Mouse (Mus musculus) forebrain, embryonic 13.5 days (tissue): Measurements from ENCODE around the gene Olfr618. TPM values are rescaled to one million over a fixed set of nuclear protein-coding genes. Genes with fewer than 3 reads are reported as not detected.

Source experiments
- microRNA-seq: library from miRNA; unstranded; fragments of <30 nt; microRNA quantifications from one replicate; pipeline ENCODE4, GENCODE M21; 2016
- polyA plus RNA-seq: library from polyadenylated mRNA; unstranded; fragments of >200 nt; fragmentation: Nextera tagmentation; extraction: Ambion mirVana; gene quantifications from 2 replicates; pipeline ENCODE4 v1.2.1, GENCODE M21; 2015

Olfr618 gene
- polyA plus RNA-seq, 1 experiment from 2014 or later: not detected

Small RNA genes lying within 50 kb of the gene (microRNA-seq; reads per million reads assigned to microRNA genes)
- gene Gm26506: not detected

Other genes with a start within 250 kb of the Olfr618 start
- gene Olfr600, start 240.4 kb upstream of the Olfr618 start, polyA plus RNA-seq: not detected in 2 replicates
- gene Olfr601, start 227.4 kb upstream of the Olfr618 start, polyA plus RNA-seq: not detected in 2 replicates
- not detected in 2 replicates for gene Olfr603, start 203.9 kb upstream of the Olfr618 start, polyA plus RNA-seq
- gene Usp17lc, start 175.0 kb upstream of the Olfr618 start, polyA plus RNA-seq: not detected in 2 replicates
- gene Olfr605, start 144.7 kb upstream of the Olfr618 start, polyA plus RNA-seq: not detected in 2 replicates
- not detected in 2 replicates for gene Olfr606, start 141.1 kb upstream of the Olfr618 start, polyA plus RNA-seq
- not detected in 2 replicates for gene Olfr607, start 126.0 kb upstream of the Olfr618 start, polyA plus RNA-seq
- not detected in 2 replicates for gene Olfr608, start 120.2 kb upstream of the Olfr618 start, polyA plus RNA-seq
- gene Olfr609, start 92.0 kb upstream of the Olfr618 start, polyA plus RNA-seq: not detected in 2 replicates
- not detected in 2 replicates for gene Olfr610, start 78.0 kb upstream of the Olfr618 start, polyA plus RNA-seq
- gene Olfr611, start 69.3 kb upstream of the Olfr618 start, polyA plus RNA-seq: not detected in 2 replicates
- not detected in 2 replicates for gene Olfr612, start 47.4 kb upstream of the Olfr618 start, polyA plus RNA-seq
- not detected in 2 replicates for gene Olfr613, start 42.0 kb upstream of the Olfr618 start, polyA plus RNA-seq
- not detected in 2 replicates for gene Olfr615, start 34.0 kb upstream of the Olfr618 start, polyA plus RNA-seq
- gene Olfr616, start 21.0 kb upstream of the Olfr618 start, polyA plus RNA-seq: not detected in 2 replicates
- not detected in 2 replicates for gene Olfr617, start 17.0 kb upstream of the Olfr618 start, polyA plus RNA-seq
- not detected in 2 replicates for gene Olfr619, start 10.5 kb downstream of the Olfr618 start, polyA plus RNA-seq
- gene Olfr620, start 22.4 kb downstream of the Olfr618 start, polyA plus RNA-seq: not detected in 2 replicates
- not detected in 2 replicates for gene Olfr622, start 52.6 kb downstream of the Olfr618 start, polyA plus RNA-seq
- not detected in 2 replicates for gene Olfr623, start 73.6 kb downstream of the Olfr618 start, polyA plus RNA-seq
- gene Olfr624, start 81.1 kb downstream of the Olfr618 start, polyA plus RNA-seq: 0.03 TPM in 1 of 2 replicates, not detected in the other
- gene Olfr625-ps1, start 92.6 kb downstream of the Olfr618 start, polyA plus RNA-seq: not detected in 2 replicates
- gene Olfr243, start 124.6 kb downstream of the Olfr618 start, polyA plus RNA-seq: not detected in 2 replicates
- gene Olfr628, start 140.3 kb downstream of the Olfr618 start, polyA plus RNA-seq: not detected in 2 replicates
- not detected in 2 replicates for gene Olfr629, start 154.8 kb downstream of the Olfr618 start, polyA plus RNA-seq
- not detected in 2 replicates for gene Olfr630, start 167.2 kb downstream of the Olfr618 start, polyA plus RNA-seq
- gene Olfr69, start 181.5 kb downstream of the Olfr618 start, polyA plus RNA-seq: not detected in 2 replicates
- not detected in 2 replicates for gene Olfr68, start 189.6 kb downstream of the Olfr618 start, polyA plus RNA-seq
- gene Olfr67, start 201.7 kb downstream of the Olfr618 start, polyA plus RNA-seq: not detected in 2 replicates
- 960 and 1,191 TPM in 2 replicates for gene Hbb-bt, start 223.9 kb downstream of the Olfr618 start, polyA plus RNA-seq
- gene Hbb-bs, start 238.0 kb downstream of the Olfr618 start, polyA plus RNA-seq: 1,844 and 2,278 TPM in 2 replicates